Mouse (Mus musculus) CH12.LX (cell line): ENCODE results near the gene Bpifa1. TPM values are rescaled to one million over a fixed set of nuclear protein-coding genes. Genes with fewer than 3 reads are reported as not detected.

Experiments
- DNase-seq: peaks from one replicate; pipeline ENCODE4 v3.0.0-alpha.2; 2013; ENCODE audit errors: extremely low read depth
- H3K27ac ChIP-seq: 2 replicates; pipeline ENCODE4 v1.5.1; 2012; ENCODE audit warnings: low read depth, mild to moderate bottlenecking, control low read depth, moderate library complexity; ENCODE audit not compliant: insufficient read depth
- H3K27me3 ChIP-seq: replicated peaks from 2 replicates; pipeline ENCODE3; 2012; ENCODE audit warnings: inconsistent platforms
- H3K36me3 ChIP-seq, 2 experiments: replicated peaks in 1 of 2; 2 replicates each; pipeline versions ENCODE3 to v1.6.1; 2012; ENCODE audit warnings: inconsistent platforms in 1 of 2, low read length in 1 of 2, mild to moderate bottlenecking in 1 of 2, mixed read lengths in 1 of 2, moderate library complexity in 1 of 2; ENCODE audit not compliant: control insufficient read depth in 1 of 2, insufficient read depth in 1 of 2
- H3K4me1 ChIP-seq, 2 experiments: 2 replicates each; pipeline ENCODE4 v1.6.1; 2012; ENCODE audit warnings: inconsistent platforms in 1 of 2, moderate library complexity in 1 of 2; ENCODE audit not compliant: insufficient read depth in 2 of 2, control insufficient read depth in 1 of 2
- H3K4me2 ChIP-seq: 2 replicates; pipeline ENCODE4 v1.6.1; 2012; ENCODE audit warnings: low read depth, mild to moderate bottlenecking, control low read depth; ENCODE audit not compliant: poor library complexity, insufficient read depth, severe bottlenecking
- H3K4me3 ChIP-seq, 3 experiments: fragments of 150-350 bp in 1 of 3; sonication (generic) in 1 of 3; replicated peaks in 1 of 3; 2 replicates each; pipeline versions ENCODE3 to v1.5.1; 2011 to 2012; ENCODE audit warnings: low read depth in 2 of 3, low read length in 2 of 3, mild to moderate bottlenecking in 2 of 3, moderate library complexity in 2 of 3, control low read depth in 1 of 3, improper control_type of control experiment in 1 of 3, inconsistent platforms in 1 of 3, mixed read lengths in 1 of 3; ENCODE audit not compliant: poor library complexity in 1 of 3
- H3K79me2 ChIP-seq: replicated peaks from 2 replicates; pipeline ENCODE4 v1.6.1; 2012; ENCODE audit warnings: mild to moderate bottlenecking, moderate library complexity; ENCODE audit not compliant: control insufficient read depth, poor library complexity, insufficient read depth, severe bottlenecking; ENCODE audit errors: extremely low read depth
- H3K9ac ChIP-seq: 2 replicates; pipeline ENCODE4 v1.6.1; 2012; ENCODE audit warnings: low read depth, mild to moderate bottlenecking, control low read depth, moderate library complexity; ENCODE audit not compliant: insufficient read depth
- H3K9me3 ChIP-seq: replicated peaks from 2 replicates; pipeline ENCODE3; 2012; ENCODE audit warnings: low read length, inconsistent platforms, mixed read lengths
- BHLHE40 ChIP-seq: IDR thresholded peaks from 2 replicates; pipeline ENCODE4 v1.6.1; 2011; ENCODE audit warnings: mild to moderate bottlenecking, low read depth, low read length, improper control_type of control experiment
- CHD1 ChIP-seq: IDR thresholded peaks from 2 replicates; pipeline ENCODE4 v1.6.1; 2012; ENCODE audit warnings: low read depth, low read length, improper control_type of control experiment, inconsistent platforms
- CTCF ChIP-seq, 2 experiments: IDR thresholded peaks in 1 of 2; conservative IDR thresholded peaks in 1 of 2; 2 replicates each; pipeline ENCODE4 v1.5.1; 2011 to 2012; ENCODE audit warnings: low read depth in 2 of 2, low read length in 2 of 2, improper control_type of control experiment in 1 of 2, inconsistent platforms in 1 of 2, mild to moderate bottlenecking in 1 of 2, moderate library complexity in 1 of 2
- ELF1 ChIP-seq: IDR thresholded peaks from 2 replicates; pipeline ENCODE4 v1.6.1; 2014; ENCODE audit warnings: low read depth, mild to moderate bottlenecking, inconsistent platforms, low read length, improper control_type of control experiment
- EP300 ChIP-seq: IDR thresholded peaks from 2 replicates; pipeline ENCODE4 v1.6.1; 2011; ENCODE audit warnings: low read length, improper control_type of control experiment
- ETS1 ChIP-seq: conservative IDR thresholded peaks from 2 replicates; pipeline ENCODE4 v1.6.1; 2012; ENCODE audit warnings: low read depth, mild to moderate bottlenecking, inconsistent platforms, low read length, improper control_type of control experiment, moderate library complexity
- GABPA ChIP-seq: IDR thresholded peaks from 2 replicates; pipeline ENCODE4 v1.6.1; 2012; ENCODE audit warnings: low read depth, low read length, improper control_type of control experiment, inconsistent platforms; ENCODE audit not compliant: insufficient replicate concordance
- HCFC1 ChIP-seq: IDR thresholded peaks from 2 replicates; pipeline ENCODE4 v1.6.1; 2012; ENCODE audit warnings: low read depth, mild to moderate bottlenecking, inconsistent platforms, low read length, improper control_type of control experiment
- JUND ChIP-seq: conservative IDR thresholded peaks from 2 replicates; pipeline ENCODE4 v1.6.1; 2011; ENCODE audit warnings: low read depth, low read length, improper control_type of control experiment
- KAT2A ChIP-seq: IDR thresholded peaks from 2 replicates; pipeline ENCODE4 v1.6.1; 2012; ENCODE audit warnings: low read length, improper control_type of control experiment, inconsistent platforms; ENCODE audit not compliant: insufficient replicate concordance
- MAX ChIP-seq: IDR thresholded peaks from 2 replicates; pipeline ENCODE4 v1.6.1; 2011; ENCODE audit warnings: low read length, improper control_type of control experiment
- MAZ ChIP-seq: IDR thresholded peaks from 2 replicates; pipeline ENCODE4 v1.6.1; 2012; ENCODE audit warnings: low read depth, mild to moderate bottlenecking, inconsistent platforms, low read length, improper control_type of control experiment, moderate library complexity
- MEF2A ChIP-seq: IDR thresholded peaks from 2 replicates; pipeline ENCODE4 v1.6.1; 2014; ENCODE audit warnings: low read depth, mild to moderate bottlenecking, inconsistent platforms, low read length, improper control_type of control experiment, borderline replicate concordance
- MXI1 ChIP-seq: IDR thresholded peaks from 2 replicates; pipeline ENCODE4 v1.6.1; 2011; ENCODE audit warnings: mild to moderate bottlenecking, low read depth, low read length, improper control_type of control experiment
- NRF1 ChIP-seq: IDR thresholded peaks from 2 replicates; pipeline ENCODE4 v1.6.1; 2014; ENCODE audit warnings: low read depth, mild to moderate bottlenecking, inconsistent platforms, low read length, improper control_type of control experiment, moderate library complexity
- PAX5 ChIP-seq: IDR thresholded peaks from 2 replicates; pipeline ENCODE4 v1.6.1; 2012; ENCODE audit warnings: low read length, inconsistent platforms, mixed read lengths
- POLR2AphosphoS2 ChIP-seq: IDR thresholded peaks from 2 replicates; pipeline ENCODE4 v1.6.1; 2011; ENCODE audit warnings: low read depth, low read length, improper control_type of control experiment
- RAD21 ChIP-seq: IDR thresholded peaks from 2 replicates; pipeline ENCODE4 v1.6.1; 2011; ENCODE audit warnings: low read depth, mild to moderate bottlenecking, low read length, improper control_type of control experiment, moderate library complexity
- RCOR1 ChIP-seq: conservative IDR thresholded peaks from 2 replicates; pipeline ENCODE4 v1.6.1; 2012; ENCODE audit warnings: low read depth, mild to moderate bottlenecking, inconsistent platforms, low read length, improper control_type of control experiment
- SIN3A ChIP-seq: IDR thresholded peaks from 2 replicates; pipeline ENCODE4 v1.6.1; 2012; ENCODE audit warnings: low read length, improper control_type of control experiment, inconsistent platforms
- TCF12 ChIP-seq: IDR thresholded peaks from 2 replicates; pipeline ENCODE4 v1.6.1; 2014; ENCODE audit warnings: low read depth, mild to moderate bottlenecking, inconsistent platforms, low read length, improper control_type of control experiment
- UBTF ChIP-seq: IDR thresholded peaks from 2 replicates; pipeline ENCODE4 v1.6.1; 2012; ENCODE audit warnings: low read depth, mild to moderate bottlenecking, inconsistent platforms, low read length, improper control_type of control experiment, moderate library complexity
- USF1 ChIP-seq: IDR thresholded peaks from 2 replicates; pipeline ENCODE4 v1.6.1; 2014; ENCODE audit warnings: low read depth, mild to moderate bottlenecking, inconsistent platforms, low read length, improper control_type of control experiment
- USF2 ChIP-seq: conservative IDR thresholded peaks from 2 replicates; pipeline ENCODE4 v1.6.1; 2011; ENCODE audit warnings: low read depth, low read length, improper control_type of control experiment
- ZC3H11A ChIP-seq: IDR thresholded peaks from 2 replicates; pipeline ENCODE4 v1.6.1; 2012; ENCODE audit warnings: low read depth, mild to moderate bottlenecking, inconsistent platforms, low read length, improper control_type of control experiment
- ZKSCAN1 ChIP-seq: IDR thresholded peaks from 2 replicates; pipeline ENCODE4 v1.6.1; 2012; ENCODE audit warnings: low read depth, inconsistent platforms, low read length, improper control_type of control experiment, borderline replicate concordance
- ZNF384 ChIP-seq: IDR thresholded peaks from 2 replicates; pipeline ENCODE4 v1.6.1; 2012; ENCODE audit warnings: low read depth, low read length, improper control_type of control experiment, inconsistent platforms
- dilution Hi-C: fragments of 300-500 bp; cut with MboI; formaldehyde crosslinking; loops from 2 replicates; pipeline ENCODE4 v1.14.3; 2020; ENCODE audit warnings: low sequenced_read_pairs; ENCODE audit not compliant: extremely low pct_unique_long_range_greater_than_20kb, extremely low pct_ligation_motif_present
- in situ Hi-C: fragments of 300-500 bp; cut with MboI; formaldehyde crosslinking; loops from 3 replicates; pipeline ENCODE4 v1.14.3; 2019; ENCODE audit warnings: low sequenced_read_pairs, low pct_ligation_motif_present, low pct_unique_long_range_greater_than_20kb, mixed read lengths
- polyA plus RNA-seq: library from polyadenylated mRNA; unstranded; fragments of >175 nt; gene quantifications from 2 replicates; pipeline ENCODE4 v1.2.1, GENCODE M21; 2012; ENCODE audit warnings: low read depth; ENCODE audit not compliant: insufficient read length
- total RNA-seq, 2 experiments: library from RNA; depleted of rRNA; stranded (reverse); fragments of 300-350 nt in 1 of 2; fragments of >200 nt in 1 of 2; gene quantifications; 2 replicates each; pipeline ENCODE4 v1.2.3; 2012 to 2014

Bpifa1 gene
- total and polyA plus RNA-seq, 3 experiments, result not detected

DNA sequence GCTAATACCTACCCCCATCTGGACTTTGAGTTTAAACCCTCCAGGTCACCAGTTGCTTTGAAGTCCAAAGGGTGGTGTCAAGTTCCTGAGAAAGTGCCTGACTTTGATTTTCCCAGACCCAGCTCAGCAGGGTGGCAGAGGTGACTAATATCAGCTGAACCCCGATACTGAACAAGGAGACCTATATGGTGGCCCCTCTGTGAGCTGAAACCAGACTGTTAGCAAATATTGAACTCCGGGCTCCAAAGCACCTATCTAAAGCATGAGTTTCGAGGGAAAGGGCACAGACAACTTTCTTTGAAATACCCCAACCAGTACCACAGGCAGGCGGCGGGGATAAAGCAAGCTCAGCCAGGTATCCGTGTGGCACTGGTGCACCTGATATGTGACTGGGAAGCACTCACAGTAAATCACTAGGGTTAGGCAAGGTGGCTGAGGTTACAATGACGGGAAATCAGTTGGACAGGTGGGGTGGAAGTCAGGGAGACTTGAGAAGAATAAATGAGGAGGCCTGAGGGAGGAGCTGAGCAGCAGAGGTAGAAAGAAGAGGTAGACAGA lies 47.3 kb downstream of the Bpifa1 start:
- H3K27ac ChIP-seq, result no peak overlapping the region
- H3K36me3 ChIP-seq, result no peaks in the 10 kb centered on the region
- H3K9ac ChIP-seq, result no peak overlapping the region
- TF ChIP-seq MEF2A (no peak), SIN3A (no peak), BHLHE40 (no peak), EP300 (no peak), HCFC1 (no peak), CTCF (conservative IDR thresholded peaks at IDR 0.05 in 1 of 2, IDR thresholded peaks at IDR 0.05 in 1 of 2; ENCODE audit: low read depth in 2 of 2, low read length in 2 of 2) (no peak), RAD21 (no peak), USF1 (no peak), GABPA (no peak), ZKSCAN1 (no peak), KAT2A (no peak), USF2 (no peak), UBTF (no peak), POLR2AphosphoS2 (no peak), TCF12 (no peak), ETS1 (no peak), ZC3H11A (no peak), PAX5 (no peak)
- in situ Hi-C loops, result no loop called here
- H3K27me3 ChIP-seq, result peaks cover 86% of the 10 kb centered on the region
- H3K4me1 ChIP-seq, result no peaks in the 10 kb centered on the region
- no peak overlapping the region for H3K4me3 ChIP-seq
- DNase-seq, result no peak
- dilution Hi-C loops, result no loop called here
- H3K4me2 ChIP-seq, result no peak overlapping the region
- no peaks in the 10 kb centered on the region for H3K79me2 ChIP-seq
- H3K9me3 ChIP-seq, result no peaks in the 10 kb centered on the region

DNA sequence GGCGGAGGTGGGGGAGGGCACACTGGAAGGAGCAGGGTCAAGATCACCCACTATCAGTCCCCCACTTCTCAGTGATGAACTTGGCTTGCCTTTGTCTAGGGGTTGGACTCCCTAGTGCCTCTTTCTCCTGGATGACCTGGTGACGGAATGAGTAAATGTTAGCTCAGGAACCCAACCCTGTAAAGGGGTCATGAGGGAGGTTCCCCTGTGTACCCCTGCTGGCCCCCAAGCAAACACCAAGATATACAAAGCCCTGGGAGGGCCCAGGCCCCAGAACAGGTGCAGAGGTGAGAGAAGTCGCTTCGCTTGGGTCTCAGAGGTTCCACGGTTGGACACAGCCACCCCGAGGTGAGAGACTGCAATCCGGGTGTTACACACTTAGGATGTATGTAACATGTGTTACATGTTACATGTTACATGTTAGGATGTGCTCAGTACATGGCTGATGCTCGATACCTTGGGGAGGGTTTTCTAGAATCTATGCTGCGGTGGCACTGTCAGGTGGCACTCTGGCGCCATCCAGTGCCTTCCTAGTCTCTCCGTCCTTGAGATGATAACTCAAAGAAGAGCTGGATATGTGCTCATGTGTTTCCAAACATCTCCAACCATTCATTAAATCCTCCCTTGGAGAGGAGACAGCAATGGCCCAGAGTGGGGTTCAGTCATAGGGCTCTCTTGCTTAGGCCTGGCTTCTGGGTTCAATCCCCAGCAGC lies 48.0 kb downstream of the Bpifa1 start, which contains the start of gene Bpifb1:
Bpifb1 (plus strand) TSS at position 273 of the 713 bp plus-strand sequence.
- Histone ChIP-seq H3K79me2 (no peaks in the 10 kb centered on the region), H3K27ac (no peak within 1 kb of the TSS), H3K9ac (no peak within 1 kb of the TSS), H3K4me1 (no peaks in the 10 kb centered on the region), H3K9me3 (no peaks in the 10 kb centered on the region), H3K27me3 (peaks cover 87% of the 10 kb centered on the region), H3K4me3 (no peak within 1 kb of the TSS), H3K4me2 (no peak within 1 kb of the TSS), H3K36me3 (no peaks in the 10 kb centered on the region)
- DNase-seq, result no peak
- no peak for TF ChIP-seq ETS1
- no peak for TF ChIP-seq POLR2AphosphoS2
- TF ChIP-seq MAZ, result no peak
- no peak for TF ChIP-seq MXI1
- no peak for TF ChIP-seq USF1
- no peak for TF ChIP-seq JUND
- no peak for TF ChIP-seq TCF12
- TF ChIP-seq ZNF384, result no peak
- TF ChIP-seq CTCF (conservative IDR thresholded peaks at IDR 0.05 in 1 of 2, IDR thresholded peaks at IDR 0.05 in 1 of 2; ENCODE audit: low read depth in 2 of 2, low read length in 2 of 2), result no peak
- TF ChIP-seq MAX, result no peak
- no peak for TF ChIP-seq SIN3A
- TF ChIP-seq ELF1, result no peak
- no peak for TF ChIP-seq CHD1
- TF ChIP-seq NRF1, result no peak
- TF ChIP-seq RAD21, result no peak; the same call in 1 of the 2 replicates
- TF ChIP-seq RCOR1, result no peak
- dilution Hi-C loops (no loop called here), in situ Hi-C loops (no loop called here)
